ENCODE assay signal across 11 mouse cellular contexts in genomic region chr2:38571971-38572601, GRCm38 (mm10).
DNase-seq lines count a peak whose midpoint lies in the region; ATAC-seq and TF ChIP-seq lines count a peak whose summit lies in the region.
"Had no signal": no experiment of that assay in that cellular context is flagged by ENCODE, and none has a peak within 500 bp of the region (broad histone marks: within the 10 kb centered on the region; RNA-seq: fewer than 3 reads in every experiment).

No protein-coding gene starts in this region.

- peak; percentile 70 for DNase-seq in cerebellum, adult 11-12 months
- peak; percentile 86 to 88 for DNase-seq in cerebellum, postnatal 10 days
- peak; percentile 76 for DNase-seq in gastrocnemius, postnatal 25 days
- DNase-seq in midbrain, postnatal 0 days (ENCODE audit: low spot score), result peak; percentile 67
- no peak for DNase-seq in kidney, postnatal 25 days
- DNase-seq in spleen, postnatal 4 days (ENCODE audit: low spot score in 2 of 2), result no peak
- DNase-seq in adrenal gland, adult 2 months, result no peak
- DNase-seq: heart, adult 11 months; lung, postnatal 14 days; spleen, adult 18-20 months had no signal

- H3K9ac ChIP-seq in midbrain, postnatal 0 days (replicated peaks; ENCODE audit: low read length, poor library complexity, severe bottlenecking), result no peak overlapping the region
- H3K9ac ChIP-seq: limb, embryonic 13.5 days had no signal

- H3K36me3 ChIP-seq in midbrain, postnatal 0 days (ENCODE audit: insufficient read depth, low read length), result peaks cover 2% of the 10 kb centered on the region; the same call in 1 of the 2 replicates

- no peaks in the 10 kb centered on the region for H3K9me3 ChIP-seq in midbrain, postnatal 0 days (ENCODE audit: low read length)
- H3K9me3 ChIP-seq: limb, embryonic 13.5 days had no signal

- TF ChIP-seq CTCF in midbrain, postnatal 0 days (IDR thresholded peaks at IDR 0.05), result no peak

- ATAC-seq in midbrain, postnatal 0 days (ENCODE audit: low FRiP score), result peak; percentile 68

- peak overlapping the region; percentile 3; the same call in 1 of the 2 replicates for H3K27ac ChIP-seq in midbrain, postnatal 0 days (ENCODE audit: low read depth, low read length)
- H3K27ac ChIP-seq: limb, embryonic 13.5 days had no signal

- no peak overlapping the region for H3K4me3 ChIP-seq in midbrain, postnatal 0 days (ENCODE audit: low read depth, low read length)
- H3K4me3 ChIP-seq: limb, embryonic 13.5 days had no signal

- WGBS in midbrain, postnatal 0 days, result 47% methylated on average over 23 of the region's 23 CpGs

- no peaks in the 10 kb centered on the region for H3K27me3 ChIP-seq in midbrain, postnatal 0 days (ENCODE audit: insufficient read depth, low read length)
- H3K27me3 ChIP-seq: limb, embryonic 13.5 days had no signal

- H3K4me1 ChIP-seq in midbrain, postnatal 0 days (ENCODE audit: insufficient read depth, low read length), result no peaks in the 10 kb centered on the region
- H3K4me1 ChIP-seq: limb, embryonic 13.5 days had no signal

- H3K4me2 ChIP-seq in midbrain, postnatal 0 days (ENCODE audit: low read depth, low read length, poor library complexity, severe bottlenecking), result no peak overlapping the region
- H3K4me2 ChIP-seq: limb, embryonic 13.5 days had no signal

Comparison
In these comparisons a context has a peak if more than half of its experiments do, and no peak if none do; other contexts are left out.
1. DNase-seq: peak in cerebellum, adult 11-12 months (single experiment), cerebellum, postnatal 10 days (2 of 2), gastrocnemius, postnatal 25 days (single experiment) and midbrain, postnatal 0 days (single experiment); none in kidney, postnatal 25 days (0 of 2), spleen, postnatal 4 days (0 of 2) and adrenal gland, adult 2 months (single experiment).